Mouse (Mus musculus): Measurements from ENCODE around the gene Kcnh2. TPM values are rescaled to one million over a fixed set of nuclear protein-coding genes. Genes with fewer than 3 reads are reported as not detected.

The Kcnh2 gene
- polyA plus RNA-seq, 2 experiments from 2014 or later: 0.30 to 1.2 TPM

GRCm38 (mm10) chr5:24308621-24309020 is 42.8 kb downstream of the Kcnh2 start:
- ATAC-seq: no peak

GRCm38 (mm10) chr5:24307118-24307777 is 44.2 kb downstream of the Kcnh2 start:
- ATAC-seq: no peak

- ATAC-seq: peak; percentile 93
Measured at GRCm38 (mm10) chr5:24303199-24303598, 48.2 kb downstream of the Kcnh2 start.

DNA sequence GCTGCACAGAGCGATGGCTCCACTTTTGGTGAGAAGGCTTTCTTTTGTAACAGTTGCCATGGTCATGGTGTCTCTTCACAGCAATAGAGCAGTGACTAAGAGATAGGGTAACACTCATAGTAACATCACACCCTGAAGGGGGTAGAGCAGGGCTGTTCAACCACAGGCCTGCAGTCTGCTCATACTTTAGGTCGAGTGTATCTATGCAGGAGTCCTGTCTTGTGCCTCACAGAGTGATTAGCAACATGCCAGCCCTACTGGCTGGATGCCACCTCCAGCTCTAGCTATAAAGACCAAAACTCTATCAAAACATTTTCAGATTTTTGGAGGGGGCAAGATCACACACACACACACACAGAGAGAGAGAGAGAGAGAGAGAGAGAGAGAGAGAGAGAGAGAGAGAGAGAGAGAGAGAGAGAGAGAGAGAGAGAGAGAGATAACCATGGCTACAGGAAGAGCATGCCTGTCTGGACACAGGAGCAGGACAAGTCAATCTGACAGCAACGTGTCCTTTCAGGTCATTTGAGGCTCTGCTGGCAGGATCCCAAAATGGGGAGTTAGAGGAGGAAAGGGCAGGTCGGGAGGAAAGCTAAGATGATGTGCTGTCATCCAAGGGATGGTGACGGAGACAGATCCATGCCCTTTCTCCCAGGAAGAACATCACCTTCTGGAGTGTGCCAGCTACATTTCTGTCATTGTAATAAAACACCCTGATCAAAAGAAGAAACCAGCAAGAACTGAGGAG is 51.4 kb downstream of the Kcnh2 start:
- no peak for ATAC-seq

GRCm38 (mm10) chr5:24291954-24292353 is 59.5 kb downstream of the Kcnh2 start:
- no peak for ATAC-seq

- no peak for ATAC-seq
Measured at GRCm38 (mm10) chr5:24286221-24286970, 65.0 kb downstream of the Kcnh2 start.

DNA sequence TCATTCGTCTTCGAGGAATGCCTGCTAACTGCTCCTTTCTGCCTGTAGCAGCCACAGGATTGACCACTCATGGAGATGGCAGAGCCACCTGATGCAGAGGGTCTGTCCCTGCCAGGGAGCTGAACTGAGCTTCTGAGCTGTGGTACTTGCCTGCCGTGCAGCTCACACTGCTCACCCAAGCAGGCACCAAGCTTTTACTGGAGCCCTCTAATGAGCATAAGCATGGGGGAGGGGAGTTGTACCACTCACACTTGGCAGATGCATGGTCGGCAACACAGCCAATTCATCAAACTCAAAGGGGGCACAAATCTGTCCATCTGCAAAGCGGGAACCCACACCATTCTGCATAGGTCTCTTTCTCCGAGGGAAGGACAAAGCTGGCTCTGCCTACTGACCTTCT is 67.3 kb downstream of the Kcnh2 start:
- no peak for ATAC-seq

DNA sequence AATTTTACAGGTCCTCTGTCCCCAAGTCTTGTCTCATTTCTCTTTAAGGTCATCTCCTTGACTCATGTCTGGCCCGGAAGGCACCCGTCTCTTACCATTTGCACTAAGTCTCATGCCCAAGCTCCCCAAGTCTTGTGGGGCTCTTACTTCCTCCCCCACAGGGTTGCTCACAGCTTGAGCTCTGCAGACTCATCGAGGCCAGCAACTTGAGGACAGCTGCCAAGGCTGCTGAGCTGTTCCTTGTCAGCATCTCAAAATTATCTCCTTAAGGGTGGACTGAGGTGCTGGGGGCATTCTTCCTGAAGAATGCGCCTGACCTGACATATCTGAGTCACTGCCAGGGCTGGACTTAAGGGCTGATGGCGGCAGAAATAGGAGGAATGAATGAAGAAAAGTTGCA is 68.2 kb downstream of the Kcnh2 start:
- no peak for ATAC-seq

DNA sequence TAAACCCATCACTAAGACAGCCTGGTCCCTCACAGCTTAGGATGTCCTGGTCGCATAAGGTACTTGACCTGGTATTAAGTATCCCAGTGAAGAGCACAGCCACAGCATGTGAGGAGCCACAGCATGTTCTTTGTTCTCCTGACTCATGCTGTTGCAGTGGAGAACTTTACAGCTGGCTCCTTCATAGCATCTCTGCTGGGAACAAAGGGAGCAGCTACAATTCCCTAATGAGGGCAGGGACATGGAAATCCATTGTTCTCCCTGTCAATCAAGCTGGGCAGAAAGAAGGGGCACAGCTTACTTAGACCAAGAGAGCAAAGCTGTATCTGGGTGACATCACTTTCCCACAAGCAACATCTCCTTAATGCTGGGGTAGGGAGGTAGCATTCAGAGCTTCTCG is 70.9 kb downstream of the Kcnh2 start:
- no peak for ATAC-seq

- ATAC-seq: no peak
Measured at GRCm38 (mm10) chr5:24279527-24279926, 71.9 kb downstream of the Kcnh2 start.

DNA sequence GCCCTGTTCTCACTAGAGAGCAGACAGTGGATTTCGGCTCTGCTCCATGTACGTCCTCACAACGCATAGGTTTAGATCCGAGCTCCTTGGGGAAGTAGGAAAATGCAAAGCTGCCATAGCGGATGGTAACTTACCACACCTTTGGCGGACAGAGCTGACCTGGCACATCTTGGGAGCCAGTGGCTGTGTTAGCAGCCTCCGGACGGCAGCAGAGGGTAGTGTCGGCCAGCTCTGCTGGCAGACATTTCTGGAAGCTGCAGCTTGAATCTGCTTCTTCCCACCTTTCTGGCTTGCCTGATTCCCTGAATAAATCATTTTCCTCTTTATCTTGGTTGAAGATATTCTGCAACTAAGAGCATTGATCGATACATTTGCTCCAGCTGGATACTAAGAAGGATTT is 73.2 kb downstream of the Kcnh2 start:
- no peak for ATAC-seq

DNA sequence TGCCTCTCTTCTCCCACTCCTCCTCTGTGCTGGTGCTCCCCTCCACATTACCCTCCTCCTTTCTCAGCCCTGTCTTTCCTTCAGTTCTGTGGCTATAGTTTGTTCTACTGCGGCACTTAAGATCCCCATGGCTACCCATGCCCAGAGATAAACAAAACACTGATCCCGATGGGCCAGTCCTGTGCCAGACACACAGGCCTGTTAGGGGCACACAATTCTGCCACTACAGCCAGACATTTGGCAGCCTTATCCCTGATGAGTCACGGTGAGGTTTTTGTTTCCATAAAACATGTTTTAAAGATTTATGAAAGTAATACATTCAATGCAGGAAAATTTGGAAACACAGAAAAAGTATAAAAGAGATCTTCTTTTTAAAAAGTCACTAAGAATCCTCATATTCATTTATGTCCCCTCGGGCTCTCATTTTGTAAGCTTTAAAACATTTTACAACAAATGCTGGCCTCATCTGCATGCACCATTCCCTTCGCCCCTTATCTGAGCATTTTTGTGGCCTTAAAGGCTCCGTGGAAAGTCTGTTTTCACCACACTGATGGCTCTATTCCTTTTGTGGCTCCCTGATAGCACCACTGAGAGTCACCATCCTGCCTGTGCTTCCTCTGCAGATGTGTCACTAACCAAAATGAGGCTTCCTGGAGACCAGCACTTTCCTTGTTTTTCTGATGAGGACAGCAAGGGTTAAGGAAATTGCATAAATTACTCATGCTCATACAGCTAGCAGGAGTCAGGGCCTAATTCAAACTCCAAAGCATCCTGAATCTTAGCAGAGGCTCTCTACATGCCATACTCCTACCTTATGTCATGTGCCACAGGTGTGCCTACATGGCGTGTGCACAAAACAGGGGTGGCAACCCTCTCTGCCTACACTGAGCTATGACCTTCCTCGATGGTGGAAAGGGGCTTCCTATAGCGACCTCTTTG is 77.5 kb downstream of the Kcnh2 start:
- ATAC-seq: no peak

GRCm38 (mm10) chr5:24270941-24271340 is 80.5 kb downstream of the Kcnh2 start:
- ATAC-seq: no peak

Other genes starting within 250 kb of the Kcnh2 start
- gene Nupl2, start 186.6 kb downstream of the Kcnh2 start, polyA plus RNA-seq (2017; shearing (Covaris generic)): 1 to 10 TPM; 3.8 to 7.1 TPM
- under 1 TPM; 0.08 to 0.14 TPM for gene Nos3, start 13.2 kb upstream of the Kcnh2 start, polyA plus RNA-seq (2017; shearing (Covaris generic))
- 1 to 10 TPM; 2.2 to 3.2 TPM for gene Atg9b, start 40.5 kb upstream of the Kcnh2 start, polyA plus RNA-seq (2017; shearing (Covaris generic))
- gene Abcb8, start 42.1 kb upstream of the Kcnh2 start, polyA plus RNA-seq (2017; shearing (Covaris generic)): 10 to 100 TPM; 16.1 to 44.6 TPM
- not detected for gene Asic3, start 61.8 kb upstream of the Kcnh2 start, polyA plus RNA-seq (2017; shearing (Covaris generic))
- gene Cdk5, start 71.9 kb upstream of the Kcnh2 start, polyA plus RNA-seq (2017; shearing (Covaris generic)): 10 to 100 TPM; 53.8 to 61.7 TPM
- 10 to 100 TPM; 13.5 to 22.6 TPM for gene Slc4a2, start 72.2 kb upstream of the Kcnh2 start, polyA plus RNA-seq (2017; shearing (Covaris generic))
- gene Fastk, start 93.7 kb upstream of the Kcnh2 start, polyA plus RNA-seq (2017; shearing (Covaris generic)): 10 to 100 TPM; 53.4 to 57.0 TPM
- gene Tmub1, start 96.2 kb upstream of the Kcnh2 start, polyA plus RNA-seq (2017; shearing (Covaris generic)): 10 to 100 TPM; 72.9 to 95.2 TPM
- 1 to 10 TPM; 5.5 to 8.6 TPM for gene Agap3, start 100.6 kb upstream of the Kcnh2 start, polyA plus RNA-seq (2017; shearing (Covaris generic))
- gene Gbx1, start 175.6 kb upstream of the Kcnh2 start, polyA plus RNA-seq (2017; shearing (Covaris generic)): not detected
- not detected for gene Asb10, start 189.4 kb upstream of the Kcnh2 start, polyA plus RNA-seq (2017; shearing (Covaris generic))
- not detected for gene 4931409K22Rik, start 205.2 kb upstream of the Kcnh2 start, polyA plus RNA-seq (2017; shearing (Covaris generic))
- 10 to 100 TPM; 62.1 to 87.7 TPM for gene Abcf2, start 225.9 kb upstream of the Kcnh2 start, polyA plus RNA-seq (2017; shearing (Covaris generic))
- gene Chpf2, start 235.1 kb upstream of the Kcnh2 start, polyA plus RNA-seq (2017; shearing (Covaris generic)): 10 to 100 TPM in 1 of 2 experiments, 1 to 10 TPM in 1; 9.3 to 15.6 TPM